Mouse (Mus musculus) heart, embryonic 15.5 days (tissue): ENCODE measurements around the gene Mef2b. TPM values are rescaled to one million over a fixed set of nuclear protein-coding genes. Genes with fewer than 3 reads are reported as not detected.
A peak's percentile ranks its signal among the peaks of the same experiment; 100 is the strongest.

Experiments used
- ATAC-seq: fragments of 200-750 bp; cut with Nextera tagmentation; replicated peaks from 2 replicates; pipeline ENCODE4 v1.8.0; 2017; ENCODE audit warnings: low read depth, moderate TSS enrichment; ENCODE audit not compliant: insufficient number of reproducible peaks, insufficient read depth, low FRiP score
- H3K27ac ChIP-seq: fragments of 300-500 bp; sonication (generic); 2 replicates; pipeline ENCODE4 v1.5.1; 2015; ENCODE audit warnings: mild to moderate bottlenecking, inconsistent platforms
- H3K27me3 ChIP-seq: fragments of 300-500 bp; sonication (generic); 2 replicates; pipeline ENCODE4 v1.6.1; 2015; ENCODE audit warnings: inconsistent platforms
- H3K36me3 ChIP-seq: fragments of 300-500 bp; sonication (generic); 2 replicates; pipeline ENCODE4 v1.6.1; 2015; ENCODE audit warnings: mild to moderate bottlenecking, inconsistent platforms
- H3K4me1 ChIP-seq: fragments of 300-500 bp; sonication (generic); replicated peaks from 2 replicates; pipeline ENCODE4 v1.6.1; 2015; ENCODE audit warnings: inconsistent platforms
- H3K4me2 ChIP-seq: fragments of 300-500 bp; sonication (generic); 2 replicates; pipeline ENCODE4 v1.6.1; 2015; ENCODE audit warnings: inconsistent platforms, mild to moderate bottlenecking, moderate library complexity
- H3K4me3 ChIP-seq: fragments of 300-500 bp; sonication (generic); 2 replicates; pipeline ENCODE4 v1.5.1; 2015; ENCODE audit warnings: mild to moderate bottlenecking, inconsistent platforms
- H3K9ac ChIP-seq: fragments of 300-500 bp; sonication (generic); 2 replicates; pipeline ENCODE4 v1.6.1; 2015; ENCODE audit warnings: mild to moderate bottlenecking, inconsistent platforms
- H3K9me3 ChIP-seq: fragments of 300-500 bp; sonication (generic); replicated peaks from 2 replicates; pipeline ENCODE4 v1.6.1; 2016; ENCODE audit warnings: inconsistent platforms
- WGBS: fragments of 180-500 bp; shearing (Covaris S2); methylation state at CpG from one replicate; pipeline ENCODE4 v1.1.7; 2015; ENCODE audit warnings: mixed read lengths; 5-methylcytosine and 5-hydroxymethylcytosine counted together
- polyA plus RNA-seq: library from polyadenylated mRNA; unstranded; fragments of >200 nt; fragmentation: Nextera tagmentation; extraction: Ambion mirVana; gene quantifications from 2 replicates; pipeline ENCODE4 v1.2.1, GENCODE M21; 2015

Gene Mef2b
- polyA plus RNA-seq, 1 experiment from 2014 or later, result 0.28 TPM

DNA sequence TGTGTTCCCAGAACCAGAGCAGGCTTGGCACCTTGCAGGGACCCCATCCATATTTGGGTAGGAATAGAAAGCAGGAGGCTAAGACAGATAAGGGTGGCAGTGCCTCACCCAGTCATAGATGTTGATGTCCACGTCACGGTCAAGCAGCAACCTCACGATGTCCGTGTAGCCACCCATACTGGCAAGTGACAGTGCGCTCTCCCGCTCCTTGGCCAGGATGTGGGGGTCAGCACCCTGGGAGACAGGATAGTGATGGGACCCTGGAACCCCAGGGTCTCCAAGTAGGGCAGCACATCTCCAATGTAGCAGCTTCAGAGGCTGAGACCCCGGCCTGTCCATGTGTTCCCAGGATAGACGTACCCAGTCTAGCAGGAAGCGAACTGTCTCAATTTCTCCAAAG lies 4.6 kb upstream of the Mef2b start:
- peaks cover 47% of the 10 kb centered on the region for H3K4me1 ChIP-seq
- no peak overlapping the region for H3K4me3 ChIP-seq
- H3K27ac ChIP-seq, result peak overlapping the region; percentile 59
- ATAC-seq, result no peak; the same call in 1 of the 2 replicates
- H3K9ac ChIP-seq, result no peak overlapping the region
- H3K9me3 ChIP-seq, result no peaks in the 10 kb centered on the region
- 67% methylated on average over 9 of the region's 9 CpGs for WGBS
- H3K27me3 ChIP-seq, result no peaks in the 10 kb centered on the region
- H3K36me3 ChIP-seq, result peaks cover 39% of the 10 kb centered on the region; the same call in 1 of the 2 replicates
- H3K4me2 ChIP-seq, result no peak overlapping the region

DNA sequence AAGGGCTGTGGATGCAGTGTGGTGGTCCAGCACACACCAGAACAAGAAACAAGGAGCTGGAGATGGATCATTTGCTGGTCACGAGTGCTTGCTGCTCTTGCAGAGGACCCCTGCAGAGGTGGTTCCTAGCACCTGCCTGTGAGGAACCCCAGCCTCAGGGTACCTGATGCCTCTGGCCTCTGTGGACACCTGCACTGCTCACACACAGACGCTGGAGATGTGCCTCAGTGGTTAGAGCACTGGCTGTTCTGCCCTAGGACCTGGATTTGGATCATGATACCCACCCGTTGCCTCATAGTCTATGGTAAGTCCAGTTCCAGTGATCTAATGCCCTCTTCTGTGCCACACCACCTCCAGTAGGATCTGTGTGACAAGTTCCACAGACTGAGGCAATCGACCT lies 2.9 kb upstream of the Mef2b start:
- Histone ChIP-seq H3K4me3 (no peak overlapping the region), H3K9ac (no peak overlapping the region), H3K36me3 (peaks cover 39% of the 10 kb centered on the region; the same call in 1 of the 2 replicates), H3K4me1 (peaks cover 45% of the 10 kb centered on the region), H3K27ac (no peak overlapping the region), H3K27me3 (no peaks in the 10 kb centered on the region), H3K9me3 (no peaks in the 10 kb centered on the region), H3K4me2 (no peak overlapping the region)
- ATAC-seq, result no peak
- WGBS, result 85% methylated on average over 4 of the region's 4 CpGs

DNA sequence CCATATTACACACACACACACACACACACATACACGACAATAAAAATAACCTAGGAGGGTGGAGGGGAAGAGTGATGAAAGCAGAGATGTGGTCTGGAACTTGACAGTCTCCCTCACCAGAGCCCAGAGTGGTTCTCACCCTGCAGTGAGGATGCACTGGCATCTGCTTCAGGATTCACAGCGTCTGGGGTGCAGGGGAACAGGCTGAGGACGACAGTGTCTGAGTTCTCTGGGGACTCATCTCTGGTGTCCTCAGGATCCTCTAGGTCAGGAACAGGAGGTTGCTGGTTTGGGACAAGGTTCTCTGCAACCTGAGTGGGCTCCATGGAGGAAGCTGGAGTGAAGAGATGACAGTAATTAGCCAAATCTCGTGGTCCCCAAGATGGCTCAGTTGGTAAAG lies 1.6 kb upstream of the Mef2b start:
- Histone ChIP-seq H3K9ac (peak overlapping the region; percentile 75), H3K36me3 (peaks cover 43% of the 10 kb centered on the region), H3K4me1 (peaks cover 36% of the 10 kb centered on the region), H3K4me2 (peak overlapping the region; percentile 67), H3K4me3 (peak overlapping the region; percentile 80), H3K9me3 (no peaks in the 10 kb centered on the region), H3K27ac (no peak overlapping the region), H3K27me3 (no peaks in the 10 kb centered on the region)
- ATAC-seq, result no peak
- WGBS, result 69% methylated on average over 4 of the region's 4 CpGs

DNA sequence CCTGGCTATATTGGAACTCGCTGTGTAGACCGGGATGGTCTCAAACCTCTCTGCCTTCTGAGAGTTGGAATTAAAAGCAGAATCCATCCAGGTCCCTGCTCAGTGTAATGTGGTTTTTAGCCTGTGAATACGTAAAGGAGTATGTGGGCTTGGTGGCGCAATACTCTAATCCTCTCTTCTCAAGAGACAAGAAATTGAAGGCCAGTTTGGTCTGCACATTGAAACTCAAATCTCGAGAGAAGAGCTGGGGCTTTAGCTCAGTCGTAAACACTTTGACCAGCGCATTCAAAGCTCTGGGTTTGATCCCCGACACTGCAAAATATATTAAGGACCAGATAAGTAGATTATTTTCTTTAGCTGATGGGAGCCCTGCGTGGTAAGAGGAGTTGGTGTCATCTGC lies 470 bp downstream of the Mef2b start:
- H3K9ac ChIP-seq, result peak overlapping the region; percentile 74
- H3K27ac ChIP-seq, result peak overlapping the region; percentile 76
- H3K4me3 ChIP-seq, result peak overlapping the region; percentile 80
- no peaks in the 10 kb centered on the region for H3K27me3 ChIP-seq
- H3K4me1 ChIP-seq, result peaks cover 25% of the 10 kb centered on the region
- H3K36me3 ChIP-seq, result peaks cover 36% of the 10 kb centered on the region
- H3K4me2 ChIP-seq, result peak overlapping the region; percentile 67
- no peaks in the 10 kb centered on the region for H3K9me3 ChIP-seq
- WGBS, result 10% methylated on average over 9 of the region's 9 CpGs
- ATAC-seq, result no peak

DNA sequence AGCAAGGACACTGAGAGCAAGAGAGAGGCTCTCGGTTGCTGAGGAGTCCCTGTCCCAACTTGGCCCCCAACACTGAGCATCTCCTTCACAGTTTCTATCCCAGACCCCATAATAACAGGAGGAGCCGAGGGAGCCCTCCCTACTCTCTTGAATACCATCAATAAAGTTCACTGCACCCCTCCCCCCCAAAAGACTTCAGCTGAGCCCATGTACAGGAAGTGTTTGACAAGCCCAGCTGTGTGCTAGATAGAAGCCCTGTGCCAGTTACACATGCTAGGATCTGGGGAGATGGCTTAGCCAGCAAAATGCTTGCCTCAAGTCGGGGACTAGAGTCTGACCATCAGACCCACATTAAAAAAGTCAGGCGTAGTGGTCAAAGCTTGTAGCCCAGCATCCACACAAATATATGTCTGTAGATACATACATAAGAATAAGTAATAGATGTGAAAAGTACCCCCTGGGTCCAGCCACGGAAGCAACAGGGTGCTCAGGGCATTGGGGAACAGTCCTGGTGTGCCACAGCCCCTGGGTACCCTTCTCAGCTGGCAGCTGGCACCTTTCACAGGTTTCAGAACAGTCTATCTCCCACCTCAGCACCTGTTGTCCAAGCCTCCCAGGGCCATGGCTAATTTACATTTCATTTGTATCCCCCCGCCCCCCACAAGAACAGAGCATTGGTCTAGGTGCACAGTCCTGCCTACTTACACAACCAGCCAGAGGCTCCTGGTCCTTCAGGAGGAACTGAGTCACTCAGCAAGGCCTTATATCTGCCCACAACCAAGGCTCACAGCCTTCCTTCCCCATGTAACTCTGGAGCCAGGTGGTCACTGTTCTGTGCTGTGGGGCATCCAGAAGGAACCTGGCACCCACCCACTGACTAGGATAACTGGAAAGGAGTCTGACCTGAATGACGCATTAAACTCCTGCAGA lies 8.4 kb downstream of the Mef2b start:
- Histone ChIP-seq H3K4me2 (no peak overlapping the region), H3K9me3 (no peaks in the 10 kb centered on the region), H3K27me3 (peaks cover 15% of the 10 kb centered on the region), H3K36me3 (peaks cover 32% of the 10 kb centered on the region), H3K4me3 (no peak overlapping the region), H3K27ac (no peak overlapping the region), H3K9ac (no peak overlapping the region), H3K4me1 (peaks cover 6% of the 10 kb centered on the region)
- no peak for ATAC-seq
- WGBS, result 76% methylated on average over 7 of the region's 7 CpGs

DNA sequence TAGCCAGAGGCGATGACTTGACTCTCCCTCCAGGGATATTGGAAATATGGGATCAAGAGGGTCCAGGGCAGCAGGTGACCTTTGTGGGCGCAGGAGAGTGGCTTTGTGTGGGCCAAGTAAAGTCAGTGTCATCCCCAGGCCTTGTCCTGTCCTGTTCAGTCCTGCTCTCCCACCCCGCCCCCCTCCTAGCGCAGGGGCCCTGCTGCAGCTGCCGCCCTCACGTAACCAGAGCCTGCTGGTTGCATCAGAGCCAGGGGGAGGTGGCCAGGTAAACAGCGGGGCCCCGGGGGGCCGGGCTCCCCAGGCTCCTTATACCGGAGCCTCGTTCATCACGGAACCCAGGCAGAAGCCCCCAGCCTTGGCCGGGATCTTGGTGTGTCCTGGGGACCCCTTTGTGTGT lies 10.6 kb downstream of the Mef2b start:
- Histone ChIP-seq H3K36me3 (peaks cover 19% of the 10 kb centered on the region), H3K9me3 (no peaks in the 10 kb centered on the region), H3K4me3 (no peak overlapping the region), H3K9ac (no peak overlapping the region), H3K4me2 (no peak overlapping the region), H3K27ac (no peak overlapping the region), H3K27me3 (peaks cover 20% of the 10 kb centered on the region), H3K4me1 (peaks cover 6% of the 10 kb centered on the region)
- no peak for ATAC-seq
- 20% methylated on average over 13 of the region's 13 CpGs for WGBS

DNA sequence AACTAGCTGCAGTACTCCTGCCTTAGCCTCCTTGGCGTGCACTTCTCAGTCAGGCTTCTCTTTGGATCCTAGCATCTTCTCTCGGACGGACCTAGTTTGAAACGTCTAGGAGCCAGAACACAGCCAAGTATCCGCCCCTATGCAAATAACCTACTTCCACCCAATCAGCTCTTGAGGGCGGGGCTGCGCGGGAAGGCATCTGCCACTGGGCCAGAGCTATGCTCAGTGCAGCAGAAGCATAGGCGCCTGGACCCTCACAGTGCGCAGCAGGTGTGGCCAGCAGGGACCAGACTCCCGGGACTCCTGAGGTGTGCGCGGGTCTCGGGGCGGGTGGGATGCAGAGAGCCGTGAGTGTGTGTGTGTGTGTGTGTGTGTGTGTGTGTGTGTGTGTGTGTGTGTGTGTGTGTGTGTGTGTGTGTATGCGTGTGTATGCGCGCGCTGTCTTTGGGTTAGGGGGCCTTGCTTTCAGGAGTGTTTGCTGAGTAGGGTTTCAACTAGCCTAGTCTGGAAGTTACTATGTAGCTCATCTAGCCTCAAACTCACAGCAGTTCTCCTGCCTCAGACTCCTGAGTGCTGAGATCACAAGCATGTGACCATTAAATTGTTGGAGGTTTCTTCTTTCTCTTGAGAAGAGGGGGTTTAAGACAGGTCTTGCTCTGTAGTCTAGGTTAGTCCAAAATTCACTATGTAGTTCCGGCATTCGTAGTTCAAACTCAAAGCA lies 13.2 kb downstream of the Mef2b start:
- Histone ChIP-seq H3K4me1 (peaks cover 6% of the 10 kb centered on the region), H3K27ac (no peak overlapping the region), H3K4me3 (no peak overlapping the region), H3K4me2 (peak overlapping the region; percentile 48), H3K9me3 (no peaks in the 10 kb centered on the region), H3K36me3 (no peaks in the 10 kb centered on the region), H3K27me3 (peaks cover 30% of the 10 kb centered on the region), H3K9ac (no peak overlapping the region)
- WGBS, result 15% methylated on average over 21 of the region's 22 CpGs
- ATAC-seq, result peak; percentile 94

DNA sequence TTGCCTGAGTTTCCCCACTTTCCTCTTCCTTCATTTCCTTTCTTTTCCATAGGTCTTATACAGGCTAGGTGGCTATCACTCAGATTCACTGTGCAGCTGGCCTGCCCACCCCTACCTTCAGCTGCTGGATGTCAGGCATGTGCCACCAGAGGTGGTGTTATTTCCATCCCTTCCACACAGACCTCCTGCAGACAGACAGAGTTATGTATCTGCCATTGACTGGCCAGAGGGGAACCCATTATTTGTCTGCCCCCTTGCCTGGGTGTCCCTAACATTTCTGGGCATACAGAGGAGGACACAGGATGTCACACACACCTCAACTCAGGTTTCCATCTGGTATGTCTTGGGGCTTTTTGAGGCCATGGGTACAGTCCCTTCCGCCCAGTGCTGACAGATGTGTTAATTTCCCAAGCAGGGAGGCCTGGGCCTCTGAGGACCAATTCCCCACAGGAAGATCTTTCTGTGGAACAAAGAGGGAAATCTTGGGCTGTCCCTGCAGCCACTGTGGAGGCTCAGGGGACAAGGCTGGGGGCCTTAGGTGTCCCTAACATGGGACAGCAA lies 17.8 kb downstream of the Mef2b start:
- Histone ChIP-seq H3K9ac (no peak overlapping the region), H3K9me3 (no peaks in the 10 kb centered on the region), H3K27me3 (peaks cover 18% of the 10 kb centered on the region; the same call in 1 of the 2 replicates), H3K4me2 (no peak overlapping the region), H3K4me3 (no peak overlapping the region), H3K36me3 (no peaks in the 10 kb centered on the region), H3K27ac (no peak overlapping the region), H3K4me1 (peaks cover 13% of the 10 kb centered on the region)
- no peak for ATAC-seq
- WGBS, result 93% methylated on average over 1 of the region's 1 CpGs

DNA sequence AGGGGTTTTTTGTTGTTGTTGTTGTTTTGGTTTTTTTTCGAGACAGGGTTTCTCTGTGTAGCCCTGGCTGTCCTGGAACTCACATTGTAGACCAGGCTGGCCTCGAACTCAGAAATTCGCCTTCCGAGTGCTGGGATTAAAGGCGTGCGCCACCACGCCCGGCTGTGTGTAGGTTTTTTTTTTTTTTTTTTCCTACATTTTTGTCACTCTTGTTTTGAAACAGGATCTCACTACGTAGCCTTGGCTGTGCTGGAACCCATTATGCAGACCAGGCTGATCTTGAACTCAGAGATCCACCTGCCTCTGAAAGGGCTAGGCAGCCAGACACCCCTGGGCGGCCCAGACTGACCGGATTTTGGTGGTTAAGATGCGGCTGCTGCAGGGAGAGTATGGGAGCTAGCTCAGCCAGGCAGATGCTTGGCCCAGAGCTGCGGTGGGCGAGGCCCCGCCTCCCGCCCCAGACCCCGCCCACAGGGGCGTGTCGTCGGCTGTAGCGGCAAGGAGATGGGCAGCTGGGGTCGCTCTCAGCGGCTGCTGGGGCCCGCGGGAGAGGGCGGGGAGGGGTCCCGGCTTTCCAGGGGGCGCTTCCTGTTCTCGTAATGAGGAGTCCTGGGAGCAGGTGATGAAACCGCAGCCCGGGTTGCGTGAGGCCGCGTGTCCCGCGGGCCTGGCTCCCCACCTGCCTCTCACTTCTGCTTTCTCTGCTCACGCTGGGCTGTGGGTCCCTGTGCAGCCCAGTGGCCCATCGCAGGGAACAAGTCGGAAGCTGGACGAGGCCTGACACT lies 18.8 kb downstream of the Mef2b start:
- Histone ChIP-seq H3K4me2 (peak overlapping the region; percentile 86), H3K27ac (no peak overlapping the region; the same call in 1 of the 2 replicates), H3K9me3 (no peaks in the 10 kb centered on the region), H3K36me3 (no peaks in the 10 kb centered on the region), H3K9ac (peak overlapping the region; percentile 49), H3K27me3 (peaks cover 18% of the 10 kb centered on the region; the same call in 1 of the 2 replicates), H3K4me3 (peak overlapping the region; percentile 55), H3K4me1 (peaks cover 9% of the 10 kb centered on the region)
- peak; percentile 74; the same call in 1 of the 2 replicates for ATAC-seq
- 9% methylated on average over 38 of the region's 40 CpGs for WGBS

DNA sequence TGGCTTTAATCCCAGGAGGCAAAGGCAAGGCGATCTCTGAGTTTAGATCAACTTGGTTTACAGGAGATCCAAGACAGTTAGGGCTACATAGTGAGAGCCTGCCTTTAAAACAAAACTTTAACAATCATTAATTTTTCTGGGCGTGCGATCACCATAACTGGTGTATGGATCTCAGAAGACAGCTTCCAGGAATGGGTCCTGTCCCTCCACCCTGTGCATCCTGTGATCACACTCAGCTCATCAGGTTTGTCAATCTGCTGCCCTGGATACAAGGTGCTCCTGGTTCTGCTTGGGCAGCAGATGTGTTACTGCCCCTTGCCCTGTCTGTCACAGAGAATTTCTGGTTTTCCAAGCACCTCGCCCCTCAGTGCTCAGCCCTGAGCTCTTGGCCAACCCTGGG lies 19.7 kb downstream of the Mef2b start:
- Histone ChIP-seq H3K36me3 (no peaks in the 10 kb centered on the region), H3K9ac (no peak overlapping the region), H3K4me3 (no peak overlapping the region), H3K4me2 (peak overlapping the region; percentile 86; the same call in 1 of the 2 replicates), H3K27me3 (peaks cover 23% of the 10 kb centered on the region; the same call in 1 of the 2 replicates), H3K27ac (no peak overlapping the region), H3K4me1 (peaks cover 9% of the 10 kb centered on the region), H3K9me3 (no peaks in the 10 kb centered on the region)
- 71% methylated on average over 4 of the region's 4 CpGs for WGBS
- no peak for ATAC-seq
